Mouse (Mus musculus): ENCODE results near the gene 9930111J21Rik1.
"Not testable (repeated sequence)": the region's sequence is repeated elsewhere in the genome, so short reads cannot be mapped to it uniquely, and the experiment has no call there.

GRCm38 (mm10) chr11:48946090-48946489, 33.1 kb downstream of the 9930111J21Rik1 start, which contains the start of gene Psme2b:
- TF ChIP-seq POLR2A (IDR thresholded peaks at IDR 0.05; ENCODE audit: low read depth, low read length); CTCF (IDR thresholded peaks at IDR 0.05; ENCODE audit: extremely low read depth, insufficient read length, insufficient replicate concordance, low read depth, low read length): not testable (repeated sequence)
